Mouse (Mus musculus): ENCODE results near the gene Plekhg1. TPM values are rescaled to one million over a fixed set of nuclear protein-coding genes. Genes with fewer than 3 reads are reported as not detected.

The Plekhg1 gene
- polyA plus RNA-seq, 1 experiment from 2014 or later = 11.8 TPM

- H3K4me3 ChIP-seq (replicated peaks) = no peak overlapping the region
- ATAC-seq = peak; percentile 79; the same call in 1 of the 2 replicates
- no peaks in the 10 kb centered on the region for H3K36me3 ChIP-seq
- H3K27me3 ChIP-seq = no peaks in the 10 kb centered on the region
- 86% methylated on average over 20 of the region's 20 CpGs for WGBS
- H3K4me2 ChIP-seq (replicated peaks) = no peak overlapping the region
- H3K27ac ChIP-seq = no peak overlapping the region
- no peaks in the 10 kb centered on the region for H3K9me3 ChIP-seq
- no peak overlapping the region for H3K9ac ChIP-seq (replicated peaks)
- H3K4me1 ChIP-seq (replicated peaks) = no peaks in the 10 kb centered on the region
Measured at GRCm38 (mm10) chr10:3920368-3921152, 180.4 kb downstream of the Plekhg1 start.

GRCm38 (mm10) chr10:3928008-3928545 lies 187.9 kb downstream of the Plekhg1 start:
- 82% methylated on average over 4 of the region's 4 CpGs for WGBS

GRCm38 (mm10) chr10:3931831-3932230 lies 191.7 kb downstream of the Plekhg1 start:
- Histone ChIP-seq H3K27me3 (no peaks in the 10 kb centered on the region), H3K9me3 (no peaks in the 10 kb centered on the region), H3K9ac (replicated peaks) (no peak overlapping the region), H3K4me3 (replicated peaks) (no peak overlapping the region), H3K36me3 (peaks cover 4% of the 10 kb centered on the region; the same call in 1 of the 2 replicates), H3K27ac (no peak overlapping the region), H3K4me2 (replicated peaks) (no peak overlapping the region), H3K4me1 (replicated peaks) (0 out of 2 replicates have a peak, but pooled peaks cover 4% of the 10 kb centered on the region)
- ATAC-seq = no peak

More at GRCm38 (mm10) chr10:3928008-3928545, 187.9 kb downstream of the Plekhg1 start:
- peaks cover 4% of the 10 kb centered on the region; the same call in 1 of the 2 replicates for H3K36me3 ChIP-seq
- H3K27ac ChIP-seq = no peak overlapping the region
- no peaks in the 10 kb centered on the region for H3K27me3 ChIP-seq
- no peak overlapping the region for H3K4me2 ChIP-seq (replicated peaks)
- no peak overlapping the region for H3K4me3 ChIP-seq (replicated peaks)
- H3K9ac ChIP-seq (replicated peaks) = no peak overlapping the region
- ATAC-seq = no peak
- H3K9me3 ChIP-seq = no peaks in the 10 kb centered on the region
- 0 out of 2 replicates have a peak, but pooled peaks cover 4% of the 10 kb centered on the region for H3K4me1 ChIP-seq (replicated peaks)

- ATAC-seq = no peak
- no peaks in the 10 kb centered on the region for H3K27me3 ChIP-seq
Measured at GRCm38 (mm10) chr10:3933311-3933940, 193.3 kb downstream of the Plekhg1 start.

GRCm38 (mm10) chr10:3936864-3937263 lies 196.7 kb downstream of the Plekhg1 start:
- H3K27ac ChIP-seq = no peak overlapping the region
- H3K9ac ChIP-seq (replicated peaks) = no peak overlapping the region
- H3K4me3 ChIP-seq (replicated peaks) = no peak overlapping the region
- peaks cover 8% of the 10 kb centered on the region; the same call in 1 of the 2 replicates for H3K36me3 ChIP-seq
- peaks cover 9% of the 10 kb centered on the region for H3K4me1 ChIP-seq (replicated peaks)
- no peaks in the 10 kb centered on the region for H3K27me3 ChIP-seq
- H3K4me2 ChIP-seq (replicated peaks) = no peak overlapping the region
- no peaks in the 10 kb centered on the region for H3K9me3 ChIP-seq
- no peak for ATAC-seq

More at GRCm38 (mm10) chr10:3933311-3933940, 193.3 kb downstream of the Plekhg1 start:
- no peak overlapping the region for H3K27ac ChIP-seq
- H3K9ac ChIP-seq (replicated peaks) = no peak overlapping the region
- WGBS = 89% methylated on average over 12 of the region's 12 CpGs
- 0 out of 2 replicates have a peak, but pooled peaks cover 4% of the 10 kb centered on the region for H3K4me1 ChIP-seq (replicated peaks)
- no peak overlapping the region for H3K4me2 ChIP-seq (replicated peaks)
- H3K9me3 ChIP-seq = no peaks in the 10 kb centered on the region
- H3K36me3 ChIP-seq = peaks cover 4% of the 10 kb centered on the region; the same call in 1 of the 2 replicates
- H3K4me3 ChIP-seq (replicated peaks) = no peak overlapping the region

GRCm38 (mm10) chr10:3939895-3940595 lies 199.9 kb downstream of the Plekhg1 start:
- Histone ChIP-seq H3K27me3 (no peaks in the 10 kb centered on the region), H3K4me3 (replicated peaks) (no peak overlapping the region), H3K27ac (no peak overlapping the region), H3K9me3 (no peaks in the 10 kb centered on the region), H3K4me1 (replicated peaks) (peaks cover 8% of the 10 kb centered on the region), H3K4me2 (replicated peaks) (no peak overlapping the region), H3K9ac (replicated peaks) (no peak overlapping the region), H3K36me3 (peaks cover 8% of the 10 kb centered on the region; the same call in 1 of the 2 replicates)
- WGBS = 91% methylated on average over 11 of the region's 11 CpGs
- ATAC-seq = no peak

- peaks cover 8% of the 10 kb centered on the region; the same call in 1 of the 2 replicates for H3K36me3 ChIP-seq
- H3K27me3 ChIP-seq = no peaks in the 10 kb centered on the region
- no peak overlapping the region for H3K27ac ChIP-seq
- no peak overlapping the region for H3K4me2 ChIP-seq (replicated peaks)
- H3K4me3 ChIP-seq (replicated peaks) = no peak overlapping the region
- no peak for ATAC-seq
- WGBS = 90% methylated on average over 6 of the region's 6 CpGs
- peaks cover 8% of the 10 kb centered on the region for H3K4me1 ChIP-seq (replicated peaks)
- H3K9me3 ChIP-seq = no peaks in the 10 kb centered on the region
- H3K9ac ChIP-seq (replicated peaks) = no peak overlapping the region
Measured at GRCm38 (mm10) chr10:3940596-3940975, 200.4 kb downstream of the Plekhg1 start.

- no peak overlapping the region for H3K27ac ChIP-seq
- H3K4me1 ChIP-seq (replicated peaks) = peaks cover 8% of the 10 kb centered on the region
- no peaks in the 10 kb centered on the region for H3K27me3 ChIP-seq
- no peaks in the 10 kb centered on the region for H3K9me3 ChIP-seq
- H3K4me2 ChIP-seq (replicated peaks) = no peak overlapping the region
- H3K9ac ChIP-seq (replicated peaks) = no peak overlapping the region
- H3K4me3 ChIP-seq (replicated peaks) = no peak overlapping the region
- no peak for ATAC-seq
- 34% methylated on average over 11 of the region's 11 CpGs for WGBS
- peaks cover 8% of the 10 kb centered on the region; the same call in 1 of the 2 replicates for H3K36me3 ChIP-seq
Measured at GRCm38 (mm10) chr10:3941054-3941757, 201.0 kb downstream of the Plekhg1 start.

- Histone ChIP-seq H3K4me2 (replicated peaks) (no peak overlapping the region), H3K27ac (no peak overlapping the region), H3K9me3 (no peaks in the 10 kb centered on the region), H3K27me3 (no peaks in the 10 kb centered on the region), H3K36me3 (peaks cover 8% of the 10 kb centered on the region; the same call in 1 of the 2 replicates), H3K9ac (replicated peaks) (no peak overlapping the region), H3K4me1 (replicated peaks) (peaks cover 8% of the 10 kb centered on the region), H3K4me3 (replicated peaks) (no peak overlapping the region)
- 80% methylated on average over 6 of the region's 6 CpGs for WGBS
- ATAC-seq = no peak
Measured at GRCm38 (mm10) chr10:3942289-3942688, 202.1 kb downstream of the Plekhg1 start.

GRCm38 (mm10) chr10:3943492-3944395 lies 203.6 kb downstream of the Plekhg1 start:
- Histone ChIP-seq H3K4me2 (replicated peaks) (no peak overlapping the region), H3K4me1 (replicated peaks) (peaks cover 8% of the 10 kb centered on the region), H3K9me3 (no peaks in the 10 kb centered on the region), H3K9ac (replicated peaks) (no peak overlapping the region), H3K4me3 (replicated peaks) (no peak overlapping the region), H3K27me3 (no peaks in the 10 kb centered on the region), H3K27ac (no peak overlapping the region), H3K36me3 (peaks cover 8% of the 10 kb centered on the region; the same call in 1 of the 2 replicates)
- 31% methylated on average over 10 of the region's 10 CpGs for WGBS
- peak; percentile 77 for ATAC-seq

Measured in midbrain, embryonic 13.5 days (tissue).